Mouse (Mus musculus) liver, embryonic 16.5 days (tissue): Measurements from ENCODE around the gene E430018J23Rik. TPM values are rescaled to one million over a fixed set of nuclear protein-coding genes. Genes with fewer than 3 reads are reported as not detected.
A peak's percentile ranks its signal among the peaks of the same experiment; 100 is the strongest.
"Not testable (repeated sequence)": the region's sequence is repeated elsewhere in the genome, so short reads cannot be mapped to it uniquely, and the experiment has no call there.

Experiments used
- ATAC-seq: fragments of 200-750 bp; cut with Nextera tagmentation; 2 replicates; pipeline ENCODE4 v1.8.0; 2017; ENCODE audit warnings: low read depth, mild to moderate bottlenecking, moderate number of reproducible peaks, moderate library complexity
- H3K27ac ChIP-seq: fragments of 300-500 bp; sonication (generic); 2 replicates; pipeline ENCODE4 v1.5.1; 2014; ENCODE audit warnings: mild to moderate bottlenecking, low read length
- H3K27me3 ChIP-seq: fragments of 300-500 bp; sonication (generic); 2 replicates; pipeline ENCODE4 v1.6.1; 2014; ENCODE audit warnings: low read depth, low read length, mixed read lengths; ENCODE audit not compliant: control insufficient read depth, insufficient read depth
- H3K36me3 ChIP-seq: fragments of 300-500 bp; sonication (generic); 2 replicates; pipeline ENCODE4 v1.6.1; 2014; ENCODE audit warnings: mild to moderate bottlenecking; ENCODE audit not compliant: control insufficient read depth, insufficient read depth
- H3K4me1 ChIP-seq: fragments of 300-500 bp; sonication (generic); 2 replicates; pipeline ENCODE4 v1.6.1; 2014; ENCODE audit warnings: low read depth, low read length, mixed read lengths; ENCODE audit not compliant: control insufficient read depth
- H3K4me2 ChIP-seq: fragments of 300-500 bp; sonication (generic); 2 replicates; pipeline ENCODE4 v1.6.1; 2014; ENCODE audit warnings: low read depth, low read length, mixed read lengths
- H3K4me3 ChIP-seq: fragments of 300-500 bp; sonication (generic); 2 replicates; pipeline ENCODE4 v1.5.1; 2014; ENCODE audit warnings: low read depth, mild to moderate bottlenecking, low read length
- H3K9ac ChIP-seq: fragments of 300-500 bp; sonication (generic); 2 replicates; pipeline ENCODE4 v1.6.1; 2014; ENCODE audit warnings: low read depth, low read length
- H3K9me3 ChIP-seq: fragments of 300-500 bp; sonication (generic); replicated peaks from 2 replicates; pipeline ENCODE4 v1.6.1; 2016; ENCODE audit warnings: low read length; ENCODE audit not compliant: control insufficient read depth
- WGBS: fragments of 180-500 bp; shearing (Covaris S2); extraction: QIAGEN DNeasy Blood & Tissue Kit; methylation state at CpG from one replicate; pipeline ENCODE4 v1.1.7; 2014; ENCODE audit not compliant: insufficient replicate concordance; 5-methylcytosine and 5-hydroxymethylcytosine counted together
- polyA plus RNA-seq: library from polyadenylated mRNA; unstranded; fragments of >200 nt; fragmentation: Nextera tagmentation; extraction: Ambion mirVana; gene quantifications from 2 replicates; pipeline ENCODE4 v1.2.1, GENCODE M21; 2015

Gene E430018J23Rik
- polyA plus RNA-seq, 1 experiment from 2014 or later, result 1.8 TPM

DNA sequence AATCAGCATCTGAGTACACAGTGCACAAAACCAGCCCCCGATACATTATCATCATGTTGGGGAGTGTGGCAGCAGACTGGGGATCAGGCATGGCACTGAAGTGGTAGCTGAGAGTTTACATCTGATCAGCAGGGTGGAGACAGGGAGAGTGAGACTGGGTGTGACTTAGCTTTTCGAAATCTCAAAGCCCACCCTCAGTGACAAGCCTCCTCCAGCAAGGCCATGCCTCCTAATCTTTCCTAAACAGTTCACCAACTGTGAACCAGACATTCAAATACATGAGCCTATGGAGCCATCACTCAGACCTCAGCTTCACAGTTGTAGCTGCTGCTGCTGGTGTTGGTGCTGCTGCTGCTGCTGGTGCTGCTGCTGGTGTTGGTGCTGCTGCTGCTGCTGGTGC is 18.0 kb upstream of the E430018J23Rik start:
- H3K4me3 ChIP-seq, result no peak overlapping the region
- no peaks in the 10 kb centered on the region for H3K27me3 ChIP-seq
- ATAC-seq, result no peak
- no peak overlapping the region for H3K27ac ChIP-seq
- 43% methylated on average over 2 of the region's 2 CpGs for WGBS
- H3K9ac ChIP-seq, result no peak overlapping the region
- no peaks in the 10 kb centered on the region for H3K9me3 ChIP-seq
- no peak overlapping the region for H3K4me2 ChIP-seq
- no peaks in the 10 kb centered on the region; the same call in 1 of the 2 replicates for H3K4me1 ChIP-seq
- H3K36me3 ChIP-seq, result no peaks in the 10 kb centered on the region

DNA sequence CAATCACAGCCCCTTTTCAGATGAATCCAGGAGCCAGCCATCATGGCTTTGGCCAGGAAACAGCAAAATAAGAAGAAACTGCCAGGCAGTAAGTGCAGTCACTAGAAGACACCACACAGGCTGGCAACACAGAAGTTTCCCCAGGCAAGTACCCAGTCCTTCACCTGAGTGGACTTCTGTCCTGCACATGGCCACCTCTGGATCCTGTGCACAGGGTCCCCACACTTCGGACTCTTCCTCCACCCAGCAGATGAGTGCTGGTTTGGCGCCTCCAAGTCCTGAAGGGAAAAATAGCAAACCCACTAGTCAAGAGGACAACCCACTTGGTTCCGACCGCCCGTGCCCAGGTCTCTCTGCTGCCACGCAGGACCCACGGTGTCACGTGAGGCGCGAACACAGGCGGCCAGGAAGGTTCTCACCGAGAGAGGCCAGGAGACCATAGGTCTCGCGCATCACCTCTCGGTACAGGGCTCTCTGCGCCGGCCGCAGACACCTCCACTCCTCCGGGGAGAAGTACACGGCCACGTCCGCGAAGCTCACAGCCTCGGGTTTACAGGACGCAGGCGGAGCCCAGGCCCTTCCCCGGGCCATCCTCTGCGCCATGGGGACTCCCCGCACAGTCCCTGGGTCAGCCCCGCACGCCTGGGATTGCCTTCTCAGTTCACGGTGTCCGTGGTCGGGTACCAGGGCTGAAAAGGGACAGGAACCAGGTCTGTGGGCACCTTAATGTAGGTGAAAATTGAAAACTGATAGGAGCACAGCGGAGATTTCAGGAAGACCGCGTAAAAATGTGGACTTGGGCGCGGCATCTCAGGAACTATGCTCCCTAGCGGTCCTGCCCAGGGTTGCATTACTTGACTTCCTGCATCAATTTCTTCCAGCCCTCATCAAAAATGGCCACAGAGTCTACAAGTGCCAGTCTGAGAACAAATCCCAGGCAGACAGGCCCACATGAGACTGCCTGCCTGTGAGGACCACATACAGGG is 12.9 kb upstream of the E430018J23Rik start, which contains the start of gene Zfp764:
TSS of gene Zfp764 (minus strand) at position 821 of the 986 bp plus-strand sequence.
- not testable (repeated sequence) for H3K9me3 ChIP-seq, H3K4me1 ChIP-seq, H3K36me3 ChIP-seq, H3K27me3 ChIP-seq, H3K27ac ChIP-seq
- H3K4me3 ChIP-seq, result peak within 1 kb of the TSS; percentile 65
- peak; percentile 80 for ATAC-seq
- H3K9ac ChIP-seq, result peak within 1 kb of the TSS; percentile 64
- H3K4me2 ChIP-seq, result peak within 1 kb of the TSS; percentile 84
- WGBS, result 3% methylated on average over 38 of the region's 40 CpGs

DNA sequence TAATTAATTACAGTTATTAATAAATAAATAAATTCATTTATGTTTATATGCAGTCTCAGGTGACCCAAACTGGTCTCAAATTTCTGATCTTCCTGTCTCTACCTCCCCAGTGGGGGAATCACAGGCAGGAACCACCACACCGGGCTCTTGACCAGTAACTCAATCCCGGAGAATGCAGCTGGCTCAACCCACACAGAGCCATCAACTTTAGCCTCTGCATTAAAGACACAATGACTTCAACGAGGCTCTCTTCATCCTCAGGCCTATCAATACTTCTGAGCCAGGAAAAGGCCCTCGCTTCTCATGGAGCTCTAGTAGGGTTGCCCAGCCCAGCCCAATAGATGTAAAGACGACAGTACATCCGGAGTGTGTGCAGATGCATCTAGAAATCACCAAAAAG is 10.7 kb upstream of the E430018J23Rik start:
- not testable (repeated sequence) for H3K4me1 ChIP-seq, H3K27me3 ChIP-seq, H3K36me3 ChIP-seq, ATAC-seq, H3K4me3 ChIP-seq, H3K9ac ChIP-seq, H3K9me3 ChIP-seq, H3K27ac ChIP-seq, H3K4me2 ChIP-seq
- WGBS, result 82% methylated on average over 6 of the region's 6 CpGs

DNA sequence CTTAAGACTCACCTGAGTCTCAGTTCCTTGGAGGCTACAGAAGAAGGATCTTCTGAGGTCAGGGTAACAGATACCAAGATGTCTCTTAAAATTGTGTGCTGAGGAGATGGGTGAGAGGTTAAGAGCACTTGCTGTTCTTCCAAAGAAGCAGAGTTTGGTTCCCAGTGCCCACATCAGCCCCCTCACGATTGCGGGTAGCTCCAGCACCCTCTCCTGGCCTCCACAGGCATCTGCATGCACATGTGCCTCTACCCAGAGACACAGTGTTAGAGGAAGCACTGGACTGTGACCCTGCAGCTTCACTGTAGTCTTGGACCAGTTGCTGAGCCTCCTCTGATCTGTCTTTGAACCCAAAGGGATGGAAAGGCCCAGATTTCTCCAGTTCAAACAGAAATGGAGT is 9.6 kb upstream of the E430018J23Rik start:
- Histone ChIP-seq H3K27ac (no peak overlapping the region), H3K9me3 (no peaks in the 10 kb centered on the region), H3K27me3 (no peaks in the 10 kb centered on the region), H3K4me1 (peaks cover 2% of the 10 kb centered on the region; the same call in 1 of the 2 replicates), H3K4me3 (no peak overlapping the region), H3K4me2 (no peak overlapping the region), H3K9ac (no peak overlapping the region), H3K36me3 (no peaks in the 10 kb centered on the region)
- ATAC-seq, result no peak
- WGBS, result 42% methylated on average over 2 of the region's 2 CpGs

DNA sequence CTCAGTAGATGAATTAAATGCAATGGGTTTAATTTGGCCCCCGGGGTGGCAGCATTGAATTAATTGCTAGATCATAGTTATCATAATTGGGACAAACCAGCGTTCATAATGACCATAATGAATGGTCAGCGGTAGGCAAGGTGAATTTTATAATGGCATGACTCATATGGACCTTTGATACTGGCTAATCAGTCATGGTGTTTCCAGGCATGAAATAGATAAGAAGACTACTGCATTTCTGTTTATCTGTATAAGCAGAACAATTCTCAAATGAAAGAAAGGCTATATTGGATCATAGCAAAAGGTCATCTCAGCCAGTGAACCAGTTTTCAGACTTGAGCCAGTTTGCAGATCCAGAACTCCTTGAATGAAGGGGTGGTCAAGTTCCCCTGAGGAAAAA is 6.9 kb upstream of the E430018J23Rik start:
- Histone ChIP-seq H3K4me1 (peaks cover 2% of the 10 kb centered on the region; the same call in 1 of the 2 replicates), H3K9ac (no peak overlapping the region; the same call in 1 of the 2 replicates), H3K27ac (no peak overlapping the region), H3K36me3 (no peaks in the 10 kb centered on the region), H3K9me3 (no peaks in the 10 kb centered on the region), H3K27me3 (no peaks in the 10 kb centered on the region), H3K4me3 (no peak overlapping the region), H3K4me2 (no peak overlapping the region)
- no peak for ATAC-seq
- 39% methylated on average over 3 of the region's 3 CpGs for WGBS

DNA sequence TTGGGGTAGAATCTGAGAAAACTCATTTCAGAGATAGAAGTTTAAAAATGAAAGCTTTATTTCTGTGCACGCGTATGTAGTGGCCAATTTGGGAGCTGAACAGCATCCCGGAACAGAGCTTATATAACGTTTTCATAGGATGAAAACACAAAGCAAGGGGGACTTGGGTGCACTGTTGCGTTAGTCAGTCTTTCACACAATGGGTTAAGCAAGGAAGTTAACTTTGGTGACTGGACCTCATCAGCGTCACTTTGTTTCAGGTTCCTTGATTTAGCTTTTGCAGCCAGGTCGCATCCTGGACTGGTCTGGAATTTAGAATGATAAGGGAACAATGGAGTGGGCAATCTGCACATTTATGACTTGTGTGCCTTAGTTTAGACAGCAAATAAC is 510 bp upstream of the E430018J23Rik start:
- ATAC-seq, result no peak
- H3K9ac ChIP-seq, result peak overlapping the region; percentile 15
- WGBS, result 6% methylated on average over 7 of the region's 7 CpGs
- peaks cover 10% of the 10 kb centered on the region for H3K4me1 ChIP-seq
- H3K4me2 ChIP-seq, result peak overlapping the region; percentile 70
- H3K36me3 ChIP-seq, result no peaks in the 10 kb centered on the region
- H3K9me3 ChIP-seq, result no peaks in the 10 kb centered on the region
- H3K4me3 ChIP-seq, result peak overlapping the region; percentile 76
- no peak overlapping the region for H3K27ac ChIP-seq
- no peaks in the 10 kb centered on the region for H3K27me3 ChIP-seq

DNA sequence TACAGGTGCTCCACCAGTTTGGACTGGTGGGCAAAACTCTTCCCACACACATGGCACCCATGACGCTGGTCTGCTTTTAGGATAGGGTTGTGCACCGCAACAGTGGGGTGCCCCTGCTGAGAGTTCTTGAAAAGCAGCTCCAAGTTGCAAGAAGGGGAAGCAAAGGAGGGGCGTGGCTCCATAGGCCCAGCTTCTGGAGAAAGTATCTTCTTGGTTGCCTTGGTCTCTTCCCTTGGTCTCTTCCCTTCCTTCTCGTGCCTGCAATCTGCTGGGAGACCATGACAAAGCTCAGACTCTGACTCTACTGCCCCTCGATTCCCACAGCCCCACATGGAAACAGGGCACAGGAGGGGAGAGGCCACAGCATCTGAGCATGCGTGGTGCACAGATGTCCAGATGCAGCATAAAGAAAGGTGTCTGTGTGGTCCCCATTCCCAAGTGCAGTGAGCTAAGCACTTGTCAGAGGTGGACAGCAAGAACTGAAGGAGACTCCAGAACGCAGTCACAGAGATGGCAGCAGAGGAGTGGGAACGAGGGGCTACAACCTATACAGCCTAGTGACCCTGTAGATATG is 1.1 kb downstream of the E430018J23Rik start:
- 57% methylated on average over 8 of the region's 8 CpGs for WGBS
- Histone ChIP-seq H3K27me3 (no peaks in the 10 kb centered on the region), H3K9me3 (no peaks in the 10 kb centered on the region), H3K4me3 (peak overlapping the region; percentile 76), H3K9ac (peak overlapping the region; percentile 75), H3K27ac (no peak overlapping the region), H3K4me1 (peaks cover 10% of the 10 kb centered on the region), H3K36me3 (no peaks in the 10 kb centered on the region), H3K4me2 (peak overlapping the region; percentile 70)
- ATAC-seq, result no peak

DNA sequence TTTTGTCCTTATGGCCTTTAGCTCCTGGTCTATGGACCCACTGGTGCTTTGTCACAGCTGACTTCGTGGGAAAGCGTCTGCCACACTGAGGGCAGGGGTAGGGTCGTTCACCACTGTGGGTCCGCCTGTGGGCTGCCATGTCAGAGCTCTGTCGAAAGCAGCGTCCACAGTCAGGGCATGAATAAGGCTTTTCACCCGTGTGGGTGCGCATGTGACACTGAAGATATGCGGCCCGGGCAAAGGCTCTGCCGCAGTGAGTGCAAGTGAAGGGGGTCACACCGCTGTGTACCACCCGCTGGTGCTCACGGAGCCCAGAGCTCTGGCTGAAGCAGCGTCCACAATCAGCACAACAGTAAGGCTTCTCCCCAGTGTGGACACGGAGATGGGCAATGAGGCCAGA is 1.9 kb downstream of the E430018J23Rik start:
- ATAC-seq, result no peak
- peaks cover 10% of the 10 kb centered on the region for H3K4me1 ChIP-seq
- WGBS, result 89% methylated on average over 16 of the region's 16 CpGs

DNA sequence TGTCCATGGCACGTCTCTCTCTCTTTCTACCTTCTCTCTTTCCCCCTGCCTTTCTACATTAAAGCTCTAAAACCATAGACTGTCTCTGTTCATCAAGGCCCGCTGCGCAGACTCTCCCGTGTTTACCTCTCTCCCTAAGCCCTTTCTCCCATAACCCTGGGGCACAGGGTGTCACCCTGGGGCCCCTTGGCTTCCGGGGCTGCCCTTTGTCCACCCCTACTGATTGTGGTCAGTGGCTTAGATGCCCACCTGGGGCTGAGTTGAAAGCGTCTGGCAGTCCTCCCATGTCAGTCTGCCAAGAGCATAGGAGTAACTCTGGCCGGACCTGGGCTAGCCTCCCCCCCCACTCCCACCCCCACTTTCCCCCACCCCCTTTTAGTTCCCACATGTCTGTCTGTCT is 3.1 kb downstream of the E430018J23Rik start:
- H3K4me3 ChIP-seq, result no peak overlapping the region
- 71% methylated on average over 7 of the region's 7 CpGs for WGBS
- H3K4me2 ChIP-seq, result no peak overlapping the region

More for the DNA sequence above, 1.9 kb downstream of the E430018J23Rik start:
- no peak overlapping the region for H3K9ac ChIP-seq
- no peaks in the 10 kb centered on the region for H3K9me3 ChIP-seq
- no peaks in the 10 kb centered on the region for H3K36me3 ChIP-seq
- H3K27ac ChIP-seq, result no peak overlapping the region
- no peaks in the 10 kb centered on the region for H3K27me3 ChIP-seq
- no peak overlapping the region for H3K4me3 ChIP-seq
- no peak overlapping the region for H3K4me2 ChIP-seq

More for the DNA sequence above, 3.1 kb downstream of the E430018J23Rik start:
- Histone ChIP-seq H3K4me1 (peaks cover 10% of the 10 kb centered on the region), H3K27ac (no peak overlapping the region), H3K36me3 (no peaks in the 10 kb centered on the region), H3K9me3 (no peaks in the 10 kb centered on the region), H3K9ac (no peak overlapping the region), H3K27me3 (no peaks in the 10 kb centered on the region)
- ATAC-seq, result no peak
